Mouse (Mus musculus): ENCODE results near the gene Lsm10. TPM values are rescaled to one million over a fixed set of nuclear protein-coding genes. Genes with fewer than 3 reads are reported as not detected.
A peak's percentile ranks its signal among the peaks of the same experiment; 100 is the strongest.

The Lsm10 gene
- total and polyA plus RNA-seq, 3 experiments: 35.0 to 49.6 TPM; not detected in 1

DNA sequence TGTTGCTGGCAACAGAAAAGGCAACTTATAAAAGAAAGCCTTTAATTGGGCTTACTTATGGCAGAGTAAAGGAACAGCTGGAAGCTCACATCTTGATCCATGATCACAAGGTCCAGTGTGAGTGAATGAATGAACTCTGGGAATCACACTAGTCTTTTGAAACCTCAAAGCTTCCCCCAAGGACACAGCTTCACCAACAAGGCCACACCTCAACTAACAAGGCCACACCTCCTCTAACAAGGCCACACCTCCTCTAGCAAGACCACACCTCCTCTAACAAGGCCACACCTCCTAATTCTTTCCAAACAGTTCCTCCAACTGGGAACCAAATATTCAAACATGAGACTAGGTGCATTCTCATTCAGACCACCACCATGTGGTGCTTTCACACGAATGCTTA lies 14.8 kb upstream of the Lsm10 start:
- H3K27me3 ChIP-seq (ENCODE audit: control insufficient read depth in 1 of 2, insufficient read depth in 2 of 2, low read length in 2 of 2): no peaks in the 10 kb centered on the region
- peaks cover 7 to 23% of the 10 kb centered on the region in 2 experiments for H3K4me1 ChIP-seq (ENCODE audit: control insufficient read depth in 1 of 2, insufficient read depth in 2 of 2, low read length in 2 of 2)
- peaks cover 0 to 8% of the 10 kb centered on the region in 2 experiments; a peak in 2 of 4 replicates for H3K36me3 ChIP-seq (ENCODE audit: control insufficient read depth in 1 of 2, insufficient read depth in 2 of 2, low read length in 2 of 2)
- no peak overlapping the region for H3K4me3 ChIP-seq (ENCODE audit: control insufficient read depth in 1 of 2, insufficient read depth in 1 of 2, low read depth in 2 of 2, low read length in 2 of 2)
- no peaks in the 10 kb centered on the region for H3K79me2 ChIP-seq (ENCODE audit: control insufficient read depth, insufficient read depth, low read length, poor library complexity)
- no peak for TF ChIP-seq POLR2AphosphoS2 (IDR thresholded peaks at IDR 0.05; ENCODE audit: low read length)
- TF ChIP-seq TBP (IDR thresholded peaks at IDR 0.05; ENCODE audit: low read depth, low read length): no peak
- no peak for TF ChIP-seq CTCF (IDR thresholded peaks at IDR 0.05 in 2 of 3, conservative IDR thresholded peaks at IDR 0.05 in 1 of 3; ENCODE audit: control insufficient read depth in 1 of 3, insufficient read depth in 1 of 3, low read depth in 2 of 3, low read length in 3 of 3, poor library complexity in 1 of 3, severe bottlenecking in 1 of 3)
- no peak for TF ChIP-seq ELF1 (IDR thresholded peaks at IDR 0.05; ENCODE audit: low read depth, low read length)
- TF ChIP-seq MYC (IDR thresholded peaks at IDR 0.05; ENCODE audit: low read depth, low read length): no peak
- TF ChIP-seq CHD2 (IDR thresholded peaks at IDR 0.05; ENCODE audit: low read length): no peak
- no peak for TF ChIP-seq POLR2AphosphoS5 (IDR thresholded peaks at IDR 0.05; ENCODE audit: borderline replicate concordance, low read depth, low read length)
- TF ChIP-seq ZC3H11A (IDR thresholded peaks at IDR 0.05; ENCODE audit: low read depth, low read length): no peak
- TF ChIP-seq USF2 (IDR thresholded peaks at IDR 0.05; ENCODE audit: borderline replicate concordance in 1 of 2, insufficient read depth in 1 of 2, low read depth in 1 of 2, low read length in 2 of 2): no peak
- no peak for TF ChIP-seq CHD1 (IDR thresholded peaks at IDR 0.05; ENCODE audit: low read depth, low read length)
- no peak for TF ChIP-seq RCOR1 (IDR thresholded peaks at IDR 0.05; ENCODE audit: low read depth, low read length)
- no peak for TF ChIP-seq ZKSCAN1 (IDR thresholded peaks at IDR 0.05; ENCODE audit: low read depth, low read length)
- TF ChIP-seq MYB (IDR thresholded peaks at IDR 0.05; ENCODE audit: low read depth, low read length): no peak
- no peak for TF ChIP-seq E2F4 (IDR thresholded peaks at IDR 0.05; ENCODE audit: borderline replicate concordance, low read depth, low read length)
- TF ChIP-seq TCF12 (IDR thresholded peaks at IDR 0.05; ENCODE audit: low read depth, low read length): no peak
- TF ChIP-seq POLR2A (IDR thresholded peaks at IDR 0.05; ENCODE audit: control insufficient read depth in 1 of 2, insufficient read depth in 1 of 2, low read depth in 1 of 2, low read length in 2 of 2, poor library complexity in 1 of 2): no peak
- H3K9ac ChIP-seq (ENCODE audit: control insufficient read depth, low read depth, low read length, poor library complexity, severe bottlenecking): no peak overlapping the region
- no peaks in the 10 kb centered on the region for H3K9me3 ChIP-seq (replicated peaks; ENCODE audit: insufficient read depth, low read length)
- no peak overlapping the region for H3K27ac ChIP-seq (ENCODE audit: control insufficient read depth, low read depth, low read length)
- no peak for DNase-seq (ENCODE audit: low read depth, low spot score)

DNA sequence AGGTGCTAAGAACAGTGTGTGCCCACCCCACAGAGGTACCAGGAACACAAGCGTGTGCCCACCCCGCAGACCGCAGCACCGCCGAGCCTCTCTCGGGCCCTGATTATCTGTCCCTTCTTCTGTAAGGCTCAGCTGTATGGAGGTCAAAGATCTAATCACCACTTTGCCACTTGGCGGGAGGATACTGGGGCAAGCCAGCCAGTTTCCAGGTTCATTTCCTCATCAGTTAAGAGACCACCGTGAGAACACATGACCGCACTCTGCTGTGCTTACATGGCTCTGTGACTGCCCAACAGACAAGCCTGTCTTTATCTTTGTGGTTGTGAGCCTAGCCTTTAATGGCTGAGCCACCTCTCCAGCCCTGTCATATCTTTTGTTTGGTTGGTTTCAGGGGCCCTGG lies 13.4 kb upstream of the Lsm10 start:
- Histone ChIP-seq H3K27me3 (ENCODE audit: control insufficient read depth in 1 of 2, insufficient read depth in 2 of 2, low read length in 2 of 2) (no peaks in the 10 kb centered on the region), H3K79me2 (ENCODE audit: control insufficient read depth, insufficient read depth, low read length, poor library complexity) (no peaks in the 10 kb centered on the region)

More for the DNA sequence above, 13.4 kb upstream of the Lsm10 start:
- peak; percentile 76 for DNase-seq (ENCODE audit: low read depth, low spot score)
- Histone ChIP-seq H3K9me3 (replicated peaks; ENCODE audit: insufficient read depth, low read length) (no peaks in the 10 kb centered on the region), H3K27ac (ENCODE audit: control insufficient read depth, low read depth, low read length) (peak overlapping the region; percentile 36; the same call in 1 of the 2 replicates), H3K9ac (ENCODE audit: control insufficient read depth, low read depth, low read length, poor library complexity, severe bottlenecking) (no peak overlapping the region), H3K4me1 (ENCODE audit: control insufficient read depth in 1 of 2, insufficient read depth in 2 of 2, low read length in 2 of 2) (peaks cover 7 to 23% of the 10 kb centered on the region in 2 experiments), H3K36me3 (ENCODE audit: control insufficient read depth in 1 of 2, insufficient read depth in 2 of 2, low read length in 2 of 2) (peaks cover 0 to 8% of the 10 kb centered on the region in 2 experiments; a peak in 2 of 4 replicates), H3K4me3 (ENCODE audit: control insufficient read depth in 1 of 2, insufficient read depth in 1 of 2, low read depth in 2 of 2, low read length in 2 of 2) (no peak overlapping the region)
- TF ChIP-seq USF2 (IDR thresholded peaks at IDR 0.05; ENCODE audit: borderline replicate concordance in 1 of 2, insufficient read depth in 1 of 2, low read depth in 1 of 2, low read length in 2 of 2) (no peak), MYC (IDR thresholded peaks at IDR 0.05; ENCODE audit: low read depth, low read length) (peak; percentile 42; the same call in 1 of the 2 replicates), ZC3H11A (IDR thresholded peaks at IDR 0.05; ENCODE audit: low read depth, low read length) (0 out of 2 replicates have a peak, but pooled peaks have one; percentile 3), USF1 (IDR thresholded peaks at IDR 0.05; ENCODE audit: low read depth, low read length) (peak; percentile 80), SIN3A (IDR thresholded peaks at IDR 0.05; ENCODE audit: low read length) (peak; percentile 82), TCF12 (IDR thresholded peaks at IDR 0.05; ENCODE audit: low read depth, low read length) (no peak), MXI1 (IDR thresholded peaks at IDR 0.05; ENCODE audit: low read depth, low read length) (peak; percentile 44; the same call in 1 of the 2 replicates), JUND (IDR thresholded peaks at IDR 0.05; ENCODE audit: low read depth, low read length) (no peak), ZMIZ1 (IDR thresholded peaks at IDR 0.05; ENCODE audit: low read depth, low read length) (no peak), EP300 (IDR thresholded peaks at IDR 0.05; ENCODE audit: low read depth in 1 of 2, low read length in 2 of 2) (peak; percentile 24 to 66), GATA1 (IDR thresholded peaks at IDR 0.05; ENCODE audit: low read depth, low read length) (peak; percentile 78), RCOR1 (IDR thresholded peaks at IDR 0.05; ENCODE audit: low read depth, low read length) (peak; percentile 74), MAX (IDR thresholded peaks at IDR 0.05; ENCODE audit: low read length) (peak; percentile 49; the same call in 1 of the 2 replicates), ETS1 (IDR thresholded peaks at IDR 0.05; ENCODE audit: low read depth, low read length) (peak; percentile 94)
